Mouse (Mus musculus): ENCODE data around the gene Rhoq.

DNA sequence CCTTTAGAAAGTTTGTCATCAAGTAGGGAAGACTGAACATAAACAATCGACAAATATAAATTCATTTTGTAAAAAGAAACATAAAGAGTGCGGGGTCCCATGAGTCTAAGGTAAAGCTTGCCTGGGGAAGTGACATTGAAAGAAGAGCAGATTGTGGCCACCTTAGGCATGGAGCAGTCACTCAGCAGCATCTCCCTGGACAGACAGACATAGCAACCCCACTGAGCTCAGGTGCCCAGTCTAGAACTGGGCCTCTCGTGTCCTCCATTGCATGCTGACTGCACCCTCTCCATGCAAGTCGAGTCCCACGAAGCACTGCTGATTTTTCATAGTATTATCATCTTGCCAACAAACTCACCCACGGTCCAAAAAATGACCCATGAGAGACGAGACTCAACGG, 81.9 kb downstream of the Rhoq start:
- TF ChIP-seq CTCF (IDR thresholded peaks at IDR 0.05; ENCODE audit: extremely low read depth, insufficient read length, insufficient replicate concordance, low read depth, low read length) (no peak), POLR2A (IDR thresholded peaks at IDR 0.05; ENCODE audit: low read depth, low read length) (no peak)
